Mouse (Mus musculus): ENCODE measurements at regions not wholly inside any gene's neighbourhood (a gene's known extent, or its start where the extent isn't known, plus 50 kb on each side); places are given as distances from the start of the nearest gene placed in this dataset.
A peak's percentile ranks its signal among the peaks of the same experiment; 100 is the strongest.

- 73% methylated on average over 4 of the region's 4 CpGs for WGBS
- Histone ChIP-seq H3K9ac (ENCODE audit: low read depth, low read length) (no peak overlapping the region), H3K36me3 (ENCODE audit: control insufficient read depth, insufficient read depth, low read length) (no peaks in the 10 kb centered on the region), H3K4me1 (ENCODE audit: control insufficient read depth, insufficient read depth, low read length) (no peaks in the 10 kb centered on the region), H3K4me2 (ENCODE audit: low read depth, low read length) (no peak overlapping the region), H3K27me3 (replicated peaks; ENCODE audit: control insufficient read depth, insufficient read depth, low read length) (no peaks in the 10 kb centered on the region), H3K9me3 (ENCODE audit: control insufficient read depth, low read length) (no peaks in the 10 kb centered on the region), H3K4me3 (ENCODE audit: low read depth, low read length) (no peak overlapping the region), H3K27ac (replicated peaks; ENCODE audit: low read depth, low read length) (no peak overlapping the region)
- ATAC-seq (ENCODE audit: low read depth), result no peak
- no peak for DNase-seq (ENCODE audit: low spot score)
Measured at GRCm38 (mm10) chr19:6652775-6653174, 109.9 kb upstream of the Slc22a12 start.

GRCm38 (mm10) chr19:6651192-6651591 lies 108.4 kb upstream of the Slc22a12 start:
- Histone ChIP-seq H3K27me3 (replicated peaks; ENCODE audit: control insufficient read depth, insufficient read depth, low read length) (no peaks in the 10 kb centered on the region), H3K9ac (ENCODE audit: low read depth, low read length) (no peak overlapping the region), H3K4me2 (ENCODE audit: low read depth, low read length) (no peak overlapping the region), H3K4me1 (ENCODE audit: control insufficient read depth, insufficient read depth, low read length) (no peaks in the 10 kb centered on the region), H3K4me3 (ENCODE audit: low read depth, low read length) (no peak overlapping the region), H3K27ac (replicated peaks; ENCODE audit: low read depth, low read length) (no peak overlapping the region), H3K36me3 (ENCODE audit: control insufficient read depth, insufficient read depth, low read length) (no peaks in the 10 kb centered on the region), H3K9me3 (ENCODE audit: control insufficient read depth, low read length) (no peaks in the 10 kb centered on the region)
- DNase-seq (ENCODE audit: low spot score) (no peak), ATAC-seq (ENCODE audit: low read depth) (no peak)
- WGBS, result 55% methylated on average over 5 of the region's 5 CpGs

- no peak overlapping the region for H3K4me2 ChIP-seq (ENCODE audit: low read depth, low read length)
- ATAC-seq (ENCODE audit: low read depth) (no peak), DNase-seq (ENCODE audit: low spot score) (no peak)
- H3K36me3 ChIP-seq (ENCODE audit: control insufficient read depth, insufficient read depth, low read length), result no peaks in the 10 kb centered on the region
- H3K4me1 ChIP-seq (ENCODE audit: control insufficient read depth, insufficient read depth, low read length), result no peaks in the 10 kb centered on the region
- H3K4me3 ChIP-seq (ENCODE audit: low read depth, low read length), result no peak overlapping the region
- no peak overlapping the region for H3K9ac ChIP-seq (ENCODE audit: low read depth, low read length)
- no peaks in the 10 kb centered on the region for H3K9me3 ChIP-seq (ENCODE audit: control insufficient read depth, low read length)
- H3K27ac ChIP-seq (replicated peaks; ENCODE audit: low read depth, low read length), result no peak overlapping the region
- WGBS, result 80% methylated on average over 4 of the region's 4 CpGs
- H3K27me3 ChIP-seq (replicated peaks; ENCODE audit: control insufficient read depth, insufficient read depth, low read length), result no peaks in the 10 kb centered on the region
Measured at GRCm38 (mm10) chr19:6649885-6650284, 107.1 kb upstream of the Slc22a12 start.

- 93% methylated on average over 4 of the region's 4 CpGs for WGBS
Measured at GRCm38 (mm10) chr19:6647686-6648085, 104.9 kb upstream of the Slc22a12 start.

GRCm38 (mm10) chr19:6647216-6647615 lies 104.4 kb upstream of the Slc22a12 start:
- H3K27me3 ChIP-seq (replicated peaks; ENCODE audit: control insufficient read depth, insufficient read depth, low read length), result no peaks in the 10 kb centered on the region

More at GRCm38 (mm10) chr19:6647686-6648085, 104.9 kb upstream of the Slc22a12 start:
- DNase-seq (ENCODE audit: low spot score) (no peak), ATAC-seq (ENCODE audit: low read depth) (no peak)
- H3K9ac ChIP-seq (ENCODE audit: low read depth, low read length), result no peak overlapping the region
- no peaks in the 10 kb centered on the region for H3K27me3 ChIP-seq (replicated peaks; ENCODE audit: control insufficient read depth, insufficient read depth, low read length)
- H3K9me3 ChIP-seq (ENCODE audit: control insufficient read depth, low read length), result no peaks in the 10 kb centered on the region
- H3K4me1 ChIP-seq (ENCODE audit: control insufficient read depth, insufficient read depth, low read length), result no peaks in the 10 kb centered on the region
- no peak overlapping the region for H3K4me2 ChIP-seq (ENCODE audit: low read depth, low read length)
- H3K36me3 ChIP-seq (ENCODE audit: control insufficient read depth, insufficient read depth, low read length), result no peaks in the 10 kb centered on the region
- no peak overlapping the region for H3K4me3 ChIP-seq (ENCODE audit: low read depth, low read length)
- no peak overlapping the region for H3K27ac ChIP-seq (replicated peaks; ENCODE audit: low read depth, low read length)

GRCm38 (mm10) chr19:6645912-6646311 lies 103.1 kb upstream of the Slc22a12 start:
- no peaks in the 10 kb centered on the region for H3K4me1 ChIP-seq (ENCODE audit: control insufficient read depth, insufficient read depth, low read length)

More at GRCm38 (mm10) chr19:6647216-6647615, 104.4 kb upstream of the Slc22a12 start:
- Histone ChIP-seq H3K27ac (replicated peaks; ENCODE audit: low read depth, low read length) (no peak overlapping the region), H3K4me1 (ENCODE audit: control insufficient read depth, insufficient read depth, low read length) (no peaks in the 10 kb centered on the region), H3K9me3 (ENCODE audit: control insufficient read depth, low read length) (no peaks in the 10 kb centered on the region), H3K4me3 (ENCODE audit: low read depth, low read length) (no peak overlapping the region), H3K9ac (ENCODE audit: low read depth, low read length) (no peak overlapping the region), H3K4me2 (ENCODE audit: low read depth, low read length) (no peak overlapping the region), H3K36me3 (ENCODE audit: control insufficient read depth, insufficient read depth, low read length) (no peaks in the 10 kb centered on the region)
- DNase-seq (ENCODE audit: low spot score) (no peak), ATAC-seq (ENCODE audit: low read depth) (no peak)
- 90% methylated on average over 3 of the region's 3 CpGs for WGBS

GRCm38 (mm10) chr19:6644871-6645270 lies 102.0 kb upstream of the Slc22a12 start:
- H3K27me3 ChIP-seq (replicated peaks; ENCODE audit: control insufficient read depth, insufficient read depth, low read length), result no peaks in the 10 kb centered on the region
- H3K4me1 ChIP-seq (ENCODE audit: control insufficient read depth, insufficient read depth, low read length), result no peaks in the 10 kb centered on the region
- no peak overlapping the region for H3K27ac ChIP-seq (replicated peaks; ENCODE audit: low read depth, low read length)
- peak overlapping the region; percentile 17; the same call in 1 of the 2 replicates for H3K4me2 ChIP-seq (ENCODE audit: low read depth, low read length)
- H3K4me3 ChIP-seq (ENCODE audit: low read depth, low read length), result no peak overlapping the region
- H3K9ac ChIP-seq (ENCODE audit: low read depth, low read length), result no peak overlapping the region
- 83% methylated on average over 6 of the region's 6 CpGs for WGBS
- no peaks in the 10 kb centered on the region for H3K9me3 ChIP-seq (ENCODE audit: control insufficient read depth, low read length)
- no peak for DNase-seq (ENCODE audit: low spot score)
- no peaks in the 10 kb centered on the region for H3K36me3 ChIP-seq (ENCODE audit: control insufficient read depth, insufficient read depth, low read length)
- no peak for ATAC-seq (ENCODE audit: low read depth)

More at GRCm38 (mm10) chr19:6645912-6646311, 103.1 kb upstream of the Slc22a12 start:
- Histone ChIP-seq H3K9me3 (ENCODE audit: control insufficient read depth, low read length) (no peaks in the 10 kb centered on the region), H3K27ac (replicated peaks; ENCODE audit: low read depth, low read length) (no peak overlapping the region), H3K9ac (ENCODE audit: low read depth, low read length) (no peak overlapping the region), H3K4me3 (ENCODE audit: low read depth, low read length) (no peak overlapping the region), H3K36me3 (ENCODE audit: control insufficient read depth, insufficient read depth, low read length) (no peaks in the 10 kb centered on the region), H3K27me3 (replicated peaks; ENCODE audit: control insufficient read depth, insufficient read depth, low read length) (no peaks in the 10 kb centered on the region), H3K4me2 (ENCODE audit: low read depth, low read length) (no peak overlapping the region; the same call in 1 of the 2 replicates)
- 90% methylated on average over 6 of the region's 6 CpGs for WGBS
- DNase-seq (ENCODE audit: low spot score) (no peak), ATAC-seq (ENCODE audit: low read depth) (no peak)

GRCm38 (mm10) chr19:6639681-6640080 lies 96.8 kb upstream of the Slc22a12 start:
- H3K27ac ChIP-seq (replicated peaks; ENCODE audit: low read depth, low read length), result no peak overlapping the region
- H3K4me1 ChIP-seq (ENCODE audit: control insufficient read depth, insufficient read depth, low read length), result no peaks in the 10 kb centered on the region
- H3K9me3 ChIP-seq (ENCODE audit: control insufficient read depth, low read length), result no peaks in the 10 kb centered on the region
- H3K4me3 ChIP-seq (ENCODE audit: low read depth, low read length), result no peak overlapping the region
- no peaks in the 10 kb centered on the region for H3K27me3 ChIP-seq (replicated peaks; ENCODE audit: control insufficient read depth, insufficient read depth, low read length)
- no peak overlapping the region for H3K4me2 ChIP-seq (ENCODE audit: low read depth, low read length)
- H3K9ac ChIP-seq (ENCODE audit: low read depth, low read length), result no peak overlapping the region
- DNase-seq (ENCODE audit: low spot score) (no peak), ATAC-seq (ENCODE audit: low read depth) (no peak)
- 89% methylated on average over 7 of the region's 7 CpGs for WGBS
- H3K36me3 ChIP-seq (ENCODE audit: control insufficient read depth, insufficient read depth, low read length), result no peaks in the 10 kb centered on the region

- WGBS, result 43% methylated on average over 10 of the region's 10 CpGs
- no peak overlapping the region for H3K27ac ChIP-seq (replicated peaks; ENCODE audit: low read depth, low read length)
- no peak for DNase-seq (ENCODE audit: low spot score)
Measured at GRCm38 (mm10) chr19:6633400-6633799, 90.6 kb upstream of the Slc22a12 start.

More at GRCm38 (mm10) chr19:6633400-6633799, 90.6 kb upstream of the Slc22a12 start:
- no peak overlapping the region for H3K4me3 ChIP-seq (ENCODE audit: low read depth, low read length)
- no peaks in the 10 kb centered on the region for H3K36me3 ChIP-seq (ENCODE audit: control insufficient read depth, insufficient read depth, low read length)
- 0 out of 2 replicates have a peak, but pooled peaks have one; percentile 26 for ATAC-seq (ENCODE audit: low read depth)
- H3K4me1 ChIP-seq (ENCODE audit: control insufficient read depth, insufficient read depth, low read length), result no peaks in the 10 kb centered on the region
- H3K4me2 ChIP-seq (ENCODE audit: low read depth, low read length), result no peak overlapping the region
- H3K9me3 ChIP-seq (ENCODE audit: control insufficient read depth, low read length), result no peaks in the 10 kb centered on the region
- no peaks in the 10 kb centered on the region for H3K27me3 ChIP-seq (replicated peaks; ENCODE audit: control insufficient read depth, insufficient read depth, low read length)
- no peak overlapping the region for H3K9ac ChIP-seq (ENCODE audit: low read depth, low read length)
